Mouse (Mus musculus) CH12.LX (cell line): ENCODE data around the gene Arl6ip4. TPM values are rescaled to one million over a fixed set of nuclear protein-coding genes. Genes with fewer than 3 reads are reported as not detected.

Source experiments
- DNase-seq: peaks from one replicate; pipeline ENCODE4 v3.0.0-alpha.2; 2013; ENCODE audit errors: extremely low read depth
- H3K27ac ChIP-seq: 2 replicates; pipeline ENCODE4 v1.5.1; 2012; ENCODE audit warnings: low read depth, mild to moderate bottlenecking, control low read depth, moderate library complexity; ENCODE audit not compliant: insufficient read depth
- H3K27me3 ChIP-seq: replicated peaks from 2 replicates; pipeline ENCODE3; 2012; ENCODE audit warnings: inconsistent platforms
- H3K36me3 ChIP-seq, 2 experiments: replicated peaks in 1 of 2; 2 replicates each; pipeline versions ENCODE3 to v1.6.1; 2012; ENCODE audit warnings: inconsistent platforms in 1 of 2, low read length in 1 of 2, mild to moderate bottlenecking in 1 of 2, mixed read lengths in 1 of 2, moderate library complexity in 1 of 2; ENCODE audit not compliant: control insufficient read depth in 1 of 2, insufficient read depth in 1 of 2
- H3K4me1 ChIP-seq, 2 experiments: 2 replicates each; pipeline ENCODE4 v1.6.1; 2012; ENCODE audit warnings: inconsistent platforms in 1 of 2, moderate library complexity in 1 of 2; ENCODE audit not compliant: insufficient read depth in 2 of 2, control insufficient read depth in 1 of 2
- H3K4me2 ChIP-seq: 2 replicates; pipeline ENCODE4 v1.6.1; 2012; ENCODE audit warnings: low read depth, mild to moderate bottlenecking, control low read depth; ENCODE audit not compliant: poor library complexity, insufficient read depth, severe bottlenecking
- H3K4me3 ChIP-seq, 3 experiments: fragments of 150-350 bp in 1 of 3; sonication (generic) in 1 of 3; replicated peaks in 1 of 3; 2 replicates each; pipeline versions ENCODE3 to v1.5.1; 2011 to 2012; ENCODE audit warnings: low read depth in 2 of 3, low read length in 2 of 3, mild to moderate bottlenecking in 2 of 3, moderate library complexity in 2 of 3, control low read depth in 1 of 3, improper control_type of control experiment in 1 of 3, inconsistent platforms in 1 of 3, mixed read lengths in 1 of 3; ENCODE audit not compliant: poor library complexity in 1 of 3
- H3K79me2 ChIP-seq: replicated peaks from 2 replicates; pipeline ENCODE4 v1.6.1; 2012; ENCODE audit warnings: mild to moderate bottlenecking, moderate library complexity; ENCODE audit not compliant: control insufficient read depth, poor library complexity, insufficient read depth, severe bottlenecking; ENCODE audit errors: extremely low read depth
- H3K9ac ChIP-seq: 2 replicates; pipeline ENCODE4 v1.6.1; 2012; ENCODE audit warnings: low read depth, mild to moderate bottlenecking, control low read depth, moderate library complexity; ENCODE audit not compliant: insufficient read depth
- H3K9me3 ChIP-seq: replicated peaks from 2 replicates; pipeline ENCODE3; 2012; ENCODE audit warnings: low read length, inconsistent platforms, mixed read lengths
- BHLHE40 ChIP-seq: IDR thresholded peaks from 2 replicates; pipeline ENCODE4 v1.6.1; 2011; ENCODE audit warnings: mild to moderate bottlenecking, low read depth, low read length, improper control_type of control experiment
- CHD1 ChIP-seq: IDR thresholded peaks from 2 replicates; pipeline ENCODE4 v1.6.1; 2012; ENCODE audit warnings: low read depth, low read length, improper control_type of control experiment, inconsistent platforms
- CHD2 ChIP-seq: IDR thresholded peaks from 2 replicates; pipeline ENCODE4 v1.6.1; 2011; ENCODE audit warnings: low read length, improper control_type of control experiment
- E2F4 ChIP-seq: IDR thresholded peaks from 2 replicates; pipeline ENCODE4 v1.6.1; 2011; ENCODE audit warnings: low read depth, low read length, improper control_type of control experiment; ENCODE audit not compliant: insufficient replicate concordance
- ELF1 ChIP-seq: IDR thresholded peaks from 2 replicates; pipeline ENCODE4 v1.6.1; 2014; ENCODE audit warnings: low read depth, mild to moderate bottlenecking, inconsistent platforms, low read length, improper control_type of control experiment
- ETS1 ChIP-seq: conservative IDR thresholded peaks from 2 replicates; pipeline ENCODE4 v1.6.1; 2012; ENCODE audit warnings: low read depth, mild to moderate bottlenecking, inconsistent platforms, low read length, improper control_type of control experiment, moderate library complexity
- IRF4 ChIP-seq: IDR thresholded peaks from 2 replicates; pipeline ENCODE4 v1.6.1; 2014; ENCODE audit warnings: low read depth, mild to moderate bottlenecking, inconsistent platforms, low read length, improper control_type of control experiment
- KAT2A ChIP-seq: IDR thresholded peaks from 2 replicates; pipeline ENCODE4 v1.6.1; 2012; ENCODE audit warnings: low read length, improper control_type of control experiment, inconsistent platforms; ENCODE audit not compliant: insufficient replicate concordance
- MAX ChIP-seq: IDR thresholded peaks from 2 replicates; pipeline ENCODE4 v1.6.1; 2011; ENCODE audit warnings: low read length, improper control_type of control experiment
- MYC ChIP-seq: IDR thresholded peaks from 2 replicates; pipeline ENCODE4 v1.6.1; 2011; ENCODE audit warnings: low read depth, mild to moderate bottlenecking, improper control_type of control experiment, low read length
- NELFE ChIP-seq: IDR thresholded peaks from 2 replicates; pipeline ENCODE4 v1.6.1; 2011; ENCODE audit warnings: low read depth, low read length, improper control_type of control experiment
- SMC3 ChIP-seq: IDR thresholded peaks from 2 replicates; pipeline ENCODE4 v1.6.1; 2011; ENCODE audit warnings: low read depth, low read length, improper control_type of control experiment
- TBP ChIP-seq: conservative IDR thresholded peaks from 2 replicates; pipeline ENCODE4 v1.6.1; 2011; ENCODE audit warnings: low read depth, low read length, improper control_type of control experiment
- TCF12 ChIP-seq: IDR thresholded peaks from 2 replicates; pipeline ENCODE4 v1.6.1; 2014; ENCODE audit warnings: low read depth, mild to moderate bottlenecking, inconsistent platforms, low read length, improper control_type of control experiment
- USF1 ChIP-seq: IDR thresholded peaks from 2 replicates; pipeline ENCODE4 v1.6.1; 2014; ENCODE audit warnings: low read depth, mild to moderate bottlenecking, inconsistent platforms, low read length, improper control_type of control experiment
- USF2 ChIP-seq: conservative IDR thresholded peaks from 2 replicates; pipeline ENCODE4 v1.6.1; 2011; ENCODE audit warnings: low read depth, low read length, improper control_type of control experiment
- ZNF384 ChIP-seq: IDR thresholded peaks from 2 replicates; pipeline ENCODE4 v1.6.1; 2012; ENCODE audit warnings: low read depth, low read length, improper control_type of control experiment, inconsistent platforms
- dilution Hi-C: fragments of 300-500 bp; cut with MboI; formaldehyde crosslinking; loops from 2 replicates; pipeline ENCODE4 v1.14.3; 2020; ENCODE audit warnings: low sequenced_read_pairs; ENCODE audit not compliant: extremely low pct_unique_long_range_greater_than_20kb, extremely low pct_ligation_motif_present
- in situ Hi-C: fragments of 300-500 bp; cut with MboI; formaldehyde crosslinking; loops from 3 replicates; pipeline ENCODE4 v1.14.3; 2019; ENCODE audit warnings: low sequenced_read_pairs, low pct_ligation_motif_present, low pct_unique_long_range_greater_than_20kb, mixed read lengths
- polyA plus RNA-seq: library from polyadenylated mRNA; unstranded; fragments of >175 nt; gene quantifications from 2 replicates; pipeline ENCODE4 v1.2.1, GENCODE M21; 2012; ENCODE audit warnings: low read depth; ENCODE audit not compliant: insufficient read length
- total RNA-seq, 2 experiments: library from RNA; depleted of rRNA; stranded (reverse); fragments of 300-350 nt in 1 of 2; fragments of >200 nt in 1 of 2; gene quantifications; 2 replicates each; pipeline ENCODE4 v1.2.3; 2012 to 2014

Arl6ip4 gene
- total and polyA plus RNA-seq, 3 experiments: 37.2 to 130 (median 63.2) TPM

DNA sequence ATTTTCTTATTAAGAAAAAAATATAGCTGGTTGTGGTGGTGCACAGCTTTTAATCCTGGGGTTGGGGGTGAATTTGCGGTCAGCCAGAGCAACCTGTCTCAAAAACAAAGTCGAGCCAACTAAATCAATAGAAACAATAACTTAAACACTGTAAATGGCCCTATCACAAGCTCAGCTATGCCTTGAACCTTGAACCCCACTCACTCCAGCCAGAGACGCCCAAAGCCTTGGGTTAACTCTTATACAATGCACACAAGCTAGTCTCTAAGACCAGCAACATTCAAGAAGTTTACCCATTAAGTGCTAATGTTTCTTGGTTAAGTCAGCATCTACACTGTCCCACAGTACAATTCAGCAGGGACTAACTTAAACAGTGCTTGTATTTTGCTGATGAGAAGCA, 46.2 kb upstream of the Arl6ip4 start:
- H3K4me2 ChIP-seq: no peak overlapping the region
- no peaks in the 10 kb centered on the region for H3K79me2 ChIP-seq
- no peaks in the 10 kb centered on the region for H3K27me3 ChIP-seq
- no peak overlapping the region for H3K9ac ChIP-seq
- H3K27ac ChIP-seq: no peak overlapping the region
- no peak overlapping the region for H3K4me3 ChIP-seq
- in situ Hi-C loops (no loop called here), dilution Hi-C loops (no loop called here)
- DNase-seq: no peak
- no peak for TF ChIP-seq USF1
- no peak for TF ChIP-seq CHD2
- TF ChIP-seq KAT2A: no peak
- no peak for TF ChIP-seq MYC
- TF ChIP-seq SMC3: no peak
- TF ChIP-seq NELFE: no peak
- TF ChIP-seq ETS1: no peak
- no peak for TF ChIP-seq ELF1
- TF ChIP-seq ZNF384: no peak
- no peak for TF ChIP-seq CHD1
- H3K9me3 ChIP-seq: no peaks in the 10 kb centered on the region
- H3K4me1 ChIP-seq: peaks cover 0 to 12% of the 10 kb centered on the region in 2 experiments; a peak in 2 of 4 replicates
- peaks cover 0 to 3% of the 10 kb centered on the region in 2 experiments for H3K36me3 ChIP-seq

DNA sequence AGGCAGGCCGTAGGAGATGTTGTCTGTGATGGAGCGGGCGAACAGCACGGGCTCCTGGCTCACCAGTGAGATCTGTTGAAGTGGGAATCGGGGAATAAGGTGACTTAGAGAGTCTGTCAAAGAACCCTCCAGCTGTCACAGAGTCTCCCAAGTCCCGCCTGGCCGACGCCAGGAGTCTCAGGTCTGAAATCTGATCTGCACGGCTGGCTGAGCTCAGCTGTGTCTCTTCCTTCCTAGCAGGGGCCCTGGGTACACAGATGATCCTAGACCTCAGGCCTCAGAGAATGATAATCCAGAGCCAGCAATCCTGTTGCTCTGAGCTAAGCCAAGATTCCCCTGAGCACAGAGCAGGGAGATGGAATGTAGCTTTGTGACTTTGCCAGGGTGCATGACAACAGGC, 42.2 kb upstream of the Arl6ip4 start:
- Histone ChIP-seq H3K9me3 (no peaks in the 10 kb centered on the region), H3K9ac (no peak overlapping the region), H3K4me1 (peaks cover 12 to 30% of the 10 kb centered on the region in 2 experiments), H3K4me2 (no peak overlapping the region), H3K27ac (no peak overlapping the region), H3K36me3 (peaks cover 0 to 3% of the 10 kb centered on the region in 2 experiments), H3K79me2 (no peaks in the 10 kb centered on the region), H3K4me3 (no peak overlapping the region), H3K27me3 (no peaks in the 10 kb centered on the region)
- no peak for DNase-seq
- dilution Hi-C loops (no loop called here), in situ Hi-C loops (no loop called here)
- TF ChIP-seq E2F4: no peak

- H3K4me1 ChIP-seq: peaks cover 12 to 30% of the 10 kb centered on the region in 2 experiments
- no peak overlapping the region for H3K9ac ChIP-seq
Observed at GRCm38 (mm10) chr5:124074845-124075307, 41.0 kb upstream of the Arl6ip4 start.

More at GRCm38 (mm10) chr5:124074845-124075307, 41.0 kb upstream of the Arl6ip4 start:
- Histone ChIP-seq H3K9me3 (no peaks in the 10 kb centered on the region), H3K36me3 (peaks cover 0 to 3% of the 10 kb centered on the region in 2 experiments), H3K27me3 (no peaks in the 10 kb centered on the region), H3K79me2 (no peaks in the 10 kb centered on the region), H3K27ac (no peak overlapping the region), H3K4me2 (no peak overlapping the region), H3K4me3 (no peak overlapping the region)
- in situ Hi-C loops: no loop called here
- DNase-seq: peak; percentile 48
- dilution Hi-C loops: no loop called here
- TF ChIP-seq BHLHE40 (peak; percentile 90), TCF12 (peak; percentile 23; the same call in 1 of the 2 replicates), TBP (no peak), MYC (0 out of 2 replicates have a peak, but pooled peaks have one; percentile 17), ETS1 (peak; percentile 37; the same call in 1 of the 2 replicates), MAX (peak; percentile 39; the same call in 1 of the 2 replicates), KAT2A (no peak), ELF1 (no peak), IRF4 (no peak), USF2 (no peak)
